Mouse (Mus musculus) embryonic facial prominence, embryonic 12.5 days (tissue): Measurements from ENCODE around the gene Trib3. TPM values are rescaled to one million over a fixed set of nuclear protein-coding genes. Genes with fewer than 3 reads are reported as not detected.

ENCODE experiments used
- ATAC-seq: fragments of 200-750 bp; cut with Nextera tagmentation; 2 replicates; pipeline ENCODE4 v1.8.0; 2017; ENCODE audit not compliant: insufficient number of reproducible peaks, insufficient read depth, low FRiP score, low TSS enrichment
- H3K27ac ChIP-seq: fragments of 300-500 bp; sonication (generic); 2 replicates; pipeline ENCODE4 v1.5.1; 2016; ENCODE audit warnings: mild to moderate bottlenecking
- H3K27me3 ChIP-seq: fragments of 300-500 bp; sonication (generic); 2 replicates; pipeline ENCODE4 v1.6.1; 2016; ENCODE audit warnings: mild to moderate bottlenecking, moderate library complexity
- H3K36me3 ChIP-seq: fragments of 300-500 bp; sonication (generic); 2 replicates; pipeline ENCODE4 v1.6.1; 2016; ENCODE audit warnings: mild to moderate bottlenecking
- H3K4me1 ChIP-seq: fragments of 300-500 bp; sonication (generic); 2 replicates; pipeline ENCODE4 v1.6.1; 2016
- H3K4me2 ChIP-seq: fragments of 300-500 bp; sonication (generic); replicated peaks from 2 replicates; pipeline ENCODE4 v1.6.1; 2016; ENCODE audit warnings: mild to moderate bottlenecking, moderate library complexity
- H3K4me3 ChIP-seq: fragments of 300-500 bp; sonication (generic); 2 replicates; pipeline ENCODE4 v1.5.1; 2016; ENCODE audit warnings: mild to moderate bottlenecking
- H3K9ac ChIP-seq: fragments of 300-500 bp; sonication (generic); 2 replicates; pipeline ENCODE4 v1.6.1; 2016; ENCODE audit warnings: mild to moderate bottlenecking, moderate library complexity
- H3K9me3 ChIP-seq: fragments of 300-500 bp; sonication (generic); 2 replicates; pipeline ENCODE4 v1.6.1; 2016; ENCODE audit warnings: mild to moderate bottlenecking, moderate library complexity
- whole genome bisulfite sequencing: fragments of 180-500 bp; shearing (Covaris S2); methylation state at CpG from one replicate; pipeline ENCODE4 v1.1.7; 2016; 5-methylcytosine and 5-hydroxymethylcytosine counted together
- polyA plus RNA-seq: library from polyadenylated mRNA; unstranded; fragments of >200 nt; fragmentation: Nextera tagmentation; extraction: Ambion mirVana; gene quantifications from 2 replicates; pipeline ENCODE4 v1.2.1, GENCODE M21; 2016

Trib3 gene
- 3.5 and 3.7 TPM in 2 replicates for polyA plus RNA-seq

DNA sequence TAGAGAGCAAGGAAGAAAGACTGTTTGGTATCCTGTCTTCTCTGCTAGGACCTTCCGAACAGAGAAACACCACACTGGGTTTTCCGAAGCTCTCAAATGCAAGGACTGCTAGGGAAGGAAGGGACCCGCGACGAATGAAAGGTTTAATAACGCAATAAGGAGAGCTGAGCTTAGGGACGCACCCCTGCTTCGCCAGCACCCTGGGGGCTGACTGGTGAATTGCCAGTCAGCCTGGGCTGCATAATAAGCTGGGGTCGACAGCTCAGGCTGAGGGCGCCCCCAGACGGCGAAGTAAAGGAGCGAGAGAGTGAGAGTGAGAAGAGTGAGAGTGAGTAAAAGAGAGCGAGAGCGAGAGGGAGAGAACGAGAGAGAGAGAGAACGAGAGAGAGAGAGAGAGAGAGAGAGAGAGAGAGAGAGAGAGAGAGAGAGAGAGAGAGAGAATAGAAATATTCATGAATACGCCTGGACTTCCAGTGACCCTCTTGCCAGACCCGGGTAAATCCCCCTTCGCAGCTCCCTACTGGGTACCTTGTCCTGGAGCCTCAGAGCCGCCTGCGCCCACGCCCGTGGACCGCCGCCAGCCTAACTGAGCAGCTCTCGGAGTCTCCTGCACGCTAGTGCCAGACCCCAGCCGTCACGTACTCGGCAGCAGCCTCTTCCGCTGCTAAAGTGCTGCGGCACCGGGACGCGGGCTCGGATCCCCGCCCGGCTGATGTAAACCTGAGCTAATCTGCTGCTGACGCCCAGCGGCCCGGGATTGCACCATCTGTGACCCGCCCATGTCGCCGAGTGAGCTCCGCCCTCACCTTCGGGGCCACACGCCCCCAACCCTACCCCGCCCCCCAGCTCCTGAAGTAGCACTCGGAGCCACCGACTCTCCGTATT lies at the start of gene Trib3:
TSS of gene Trib3 (minus strand) at position 704 of the 885 bp plus-strand sequence.
- WGBS, result under 1% methylated on average over 52 of the region's 52 CpGs
- Histone ChIP-seq H3K9me3 (no peaks in the 10 kb centered on the region), H3K27ac (no peak within 1 kb of the TSS)

DNA sequence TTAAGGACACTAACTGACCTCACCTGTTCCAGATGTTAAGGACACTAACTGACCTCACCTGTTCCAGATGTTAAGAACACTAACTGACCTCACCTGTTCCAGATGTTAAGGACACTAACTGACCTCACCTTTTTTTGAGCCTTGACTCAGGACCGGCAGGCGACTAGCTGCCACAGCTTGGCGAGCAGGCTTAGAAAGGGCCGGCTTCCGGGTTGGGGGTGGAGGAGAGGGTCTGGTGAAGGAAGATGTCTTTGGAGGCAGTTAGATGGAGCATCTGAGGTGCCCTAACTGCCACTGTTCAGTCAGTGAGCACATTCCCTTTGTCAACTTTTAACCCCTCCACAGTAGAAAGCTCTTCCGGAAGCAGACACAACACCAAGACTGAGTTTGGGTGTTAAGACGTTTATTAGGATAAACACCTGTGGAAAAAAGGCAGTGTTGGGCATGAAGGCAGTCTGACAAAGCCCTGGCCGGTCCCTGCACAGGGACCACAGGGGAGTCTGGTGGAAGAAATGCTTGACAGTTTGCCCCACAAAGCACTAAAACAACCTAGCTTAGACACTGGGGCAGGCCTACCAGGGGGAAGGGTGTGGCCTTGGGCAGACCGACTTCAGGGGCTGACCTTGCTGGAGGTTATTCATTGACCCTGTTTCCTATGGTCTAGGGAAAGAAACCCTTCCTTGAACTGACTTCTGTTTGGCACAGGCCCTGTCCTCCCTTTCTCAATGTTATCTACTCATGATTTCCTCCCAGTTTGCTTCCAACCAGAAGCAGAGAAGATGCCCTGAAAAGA lies 49.6 kb upstream of the Trib3 start:
- no peak for ATAC-seq
- H3K9me3 ChIP-seq, result no peaks in the 10 kb centered on the region
- no peak overlapping the region for H3K9ac ChIP-seq
- peaks cover 26% of the 10 kb centered on the region for H3K4me1 ChIP-seq
- no peaks in the 10 kb centered on the region for H3K27me3 ChIP-seq
- WGBS, result 44% methylated on average over 9 of the region's 9 CpGs
- peaks cover 7% of the 10 kb centered on the region for H3K36me3 ChIP-seq
- no peak overlapping the region for H3K4me3 ChIP-seq
- H3K27ac ChIP-seq, result no peak overlapping the region
- H3K4me2 ChIP-seq, result peak overlapping the region; percentile 93

More for the DNA sequence above, at the start of gene Trib3:
- H3K4me2 ChIP-seq, result peak within 1 kb of the TSS; percentile 91
- peak within 1 kb of the TSS; percentile 58 for H3K9ac ChIP-seq
- ATAC-seq, result peak; percentile 72
- peaks cover 25% of the 10 kb centered on the region for H3K27me3 ChIP-seq
- peak within 1 kb of the TSS; percentile 51 for H3K4me3 ChIP-seq
- H3K4me1 ChIP-seq, result peaks cover 4% of the 10 kb centered on the region; the same call in 1 of the 2 replicates
- no peaks in the 10 kb centered on the region for H3K36me3 ChIP-seq

DNA sequence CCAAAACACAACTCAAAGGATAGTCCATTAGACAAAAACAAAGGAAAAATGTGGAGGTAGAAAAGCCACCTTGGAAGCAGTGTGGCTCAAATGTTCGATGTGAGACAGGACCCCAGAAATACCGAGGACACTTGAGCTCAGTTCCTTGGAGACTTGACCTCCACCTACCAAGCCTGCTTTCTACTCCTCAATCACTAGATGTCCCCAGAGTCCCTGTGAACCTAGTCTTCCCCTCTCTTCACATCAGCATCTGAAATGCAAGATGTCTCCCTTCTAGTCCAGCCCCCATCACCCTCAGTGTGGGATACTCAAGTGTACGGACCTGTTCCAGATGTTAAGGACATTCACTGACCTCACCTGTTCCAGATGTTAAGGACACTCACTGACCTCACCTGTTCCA lies 49.0 kb upstream of the Trib3 start:
- no peaks in the 10 kb centered on the region for H3K27me3 ChIP-seq
- H3K36me3 ChIP-seq, result peaks cover 7% of the 10 kb centered on the region
- WGBS, result 21% methylated on average over 3 of the region's 3 CpGs
- peaks cover 26% of the 10 kb centered on the region for H3K4me1 ChIP-seq
- H3K4me2 ChIP-seq, result no peak overlapping the region
- no peak overlapping the region for H3K4me3 ChIP-seq
- no peak overlapping the region for H3K9ac ChIP-seq
- H3K9me3 ChIP-seq, result no peaks in the 10 kb centered on the region
- H3K27ac ChIP-seq, result no peak overlapping the region
- ATAC-seq, result no peak

DNA sequence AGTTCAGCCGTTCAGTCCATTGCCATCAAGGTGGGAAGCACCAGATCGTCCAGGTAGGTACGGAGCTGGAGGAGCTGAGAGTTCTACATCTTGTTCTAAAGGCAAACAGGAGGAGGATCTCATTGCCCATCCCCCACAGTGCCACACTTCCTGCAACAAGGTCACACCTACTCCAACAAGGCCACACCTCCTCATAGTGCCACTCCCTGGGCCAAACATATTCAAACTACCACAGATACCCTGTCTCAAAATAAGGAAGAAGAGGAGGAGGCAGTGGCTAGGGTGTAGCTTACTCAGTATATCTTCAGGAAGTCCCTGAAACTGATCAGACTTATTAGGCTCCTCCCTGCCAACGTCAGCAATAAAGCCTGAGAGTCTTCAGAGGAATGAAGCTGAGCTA lies 40.4 kb upstream of the Trib3 start:
- H3K4me3 ChIP-seq, result no peak overlapping the region
- H3K27ac ChIP-seq, result no peak overlapping the region
- ATAC-seq, result no peak
- no peaks in the 10 kb centered on the region for H3K27me3 ChIP-seq
- H3K36me3 ChIP-seq, result no peaks in the 10 kb centered on the region
- H3K4me2 ChIP-seq, result no peak overlapping the region
- 80% methylated on average over 4 of the region's 4 CpGs for WGBS
- H3K9ac ChIP-seq, result no peak overlapping the region
- no peaks in the 10 kb centered on the region for H3K9me3 ChIP-seq
- H3K4me1 ChIP-seq, result no peaks in the 10 kb centered on the region

DNA sequence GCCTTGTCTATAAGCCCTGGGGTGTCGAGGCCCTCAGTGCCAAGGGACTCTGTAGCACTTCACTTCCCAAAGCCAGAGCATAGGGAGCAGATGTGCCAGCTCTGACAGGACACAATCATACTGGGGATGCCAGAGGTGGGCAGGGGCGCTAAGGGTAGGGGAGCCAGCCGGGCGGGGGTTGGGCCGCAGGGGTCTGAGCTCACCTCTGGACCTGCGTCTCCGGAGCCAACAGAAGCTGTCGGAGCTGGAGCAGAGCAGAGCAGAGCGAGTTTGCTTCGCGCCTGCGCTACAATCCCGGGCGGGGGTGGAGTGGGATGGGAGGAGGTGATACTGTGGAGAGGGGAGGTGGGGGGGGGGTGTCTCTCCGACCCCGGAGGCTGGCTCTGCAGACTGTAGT lies 32.5 kb upstream of the Trib3 start, which contains the start of gene Nrsn2:
TSS of gene Nrsn2 (minus strand) at position 294 of the 397 bp plus-strand sequence.
- ATAC-seq, result peak; percentile 72
- WGBS, result under 1% methylated on average over 16 of the region's 16 CpGs
- peak within 1 kb of the TSS; percentile 24; the same call in 1 of the 2 replicates for H3K9ac ChIP-seq
- H3K4me1 ChIP-seq, result peaks cover 15% of the 10 kb centered on the region
- H3K27ac ChIP-seq, result peak within 1 kb of the TSS; percentile 36; the same call in 1 of the 2 replicates
- no peaks in the 10 kb centered on the region for H3K9me3 ChIP-seq
- H3K4me3 ChIP-seq, result peak within 1 kb of the TSS; percentile 25
- H3K27me3 ChIP-seq, result peaks cover 21% of the 10 kb centered on the region; the same call in 1 of the 2 replicates
- H3K4me2 ChIP-seq, result peak within 1 kb of the TSS; percentile 54
- H3K36me3 ChIP-seq, result no peaks in the 10 kb centered on the region

- peaks cover 15% of the 10 kb centered on the region for H3K4me1 ChIP-seq
- peak overlapping the region; percentile 24; the same call in 1 of the 2 replicates for H3K9ac ChIP-seq
- peak overlapping the region; percentile 36; the same call in 1 of the 2 replicates for H3K27ac ChIP-seq
- no peaks in the 10 kb centered on the region for H3K36me3 ChIP-seq
- peaks cover 21% of the 10 kb centered on the region; the same call in 1 of the 2 replicates for H3K27me3 ChIP-seq
- H3K4me3 ChIP-seq, result peak overlapping the region; percentile 25
- ATAC-seq, result no peak
- H3K4me2 ChIP-seq, result peak overlapping the region; percentile 54
- WGBS, result 3% methylated on average over 21 of the region's 21 CpGs
- no peaks in the 10 kb centered on the region for H3K9me3 ChIP-seq
Observed at GRCm38 (mm10) chr2:152375652-152376344, 32.0 kb upstream of the Trib3 start.

GRCm38 (mm10) chr2:152373547-152373946 lies 29.7 kb upstream of the Trib3 start:
- Histone ChIP-seq H3K4me1 (peaks cover 15% of the 10 kb centered on the region), H3K4me2 (no peak overlapping the region), H3K36me3 (no peaks in the 10 kb centered on the region), H3K9me3 (no peaks in the 10 kb centered on the region), H3K27me3 (peaks cover 21% of the 10 kb centered on the region; the same call in 1 of the 2 replicates), H3K4me3 (no peak overlapping the region), H3K27ac (no peak overlapping the region), H3K9ac (no peak overlapping the region)
- WGBS, result 81% methylated on average over 9 of the region's 9 CpGs
- ATAC-seq, result no peak

- 54% methylated on average over 4 of the region's 4 CpGs for WGBS
- peaks cover 15% of the 10 kb centered on the region for H3K4me1 ChIP-seq
- H3K9me3 ChIP-seq, result no peaks in the 10 kb centered on the region
Observed at GRCm38 (mm10) chr2:152372661-152373060, 28.8 kb upstream of the Trib3 start.

DNA sequence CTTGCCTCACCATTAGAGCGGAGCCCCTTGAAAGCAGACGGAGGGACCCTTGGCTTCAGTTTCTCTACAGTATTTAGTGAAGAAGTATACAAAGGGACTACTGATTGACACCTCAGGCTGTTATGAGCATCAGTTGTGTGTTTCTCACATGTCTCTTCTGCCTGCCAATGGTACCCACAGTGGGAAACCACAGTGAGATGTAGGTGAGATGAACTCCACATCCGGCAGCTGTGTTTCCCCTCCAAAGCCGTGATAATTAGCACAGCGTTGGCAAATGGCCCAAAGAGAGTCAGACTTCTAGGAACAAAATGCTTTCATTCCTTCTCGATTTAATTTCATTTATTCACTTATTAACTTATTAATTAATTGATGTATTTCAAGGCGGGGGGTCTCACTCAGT lies 28.3 kb upstream of the Trib3 start:
- WGBS, result 87% methylated on average over 7 of the region's 7 CpGs
- Histone ChIP-seq H3K27me3 (peaks cover 18% of the 10 kb centered on the region; the same call in 1 of the 2 replicates), H3K9me3 (no peaks in the 10 kb centered on the region), H3K4me2 (no peak overlapping the region), H3K27ac (no peak overlapping the region), H3K36me3 (no peaks in the 10 kb centered on the region), H3K9ac (no peak overlapping the region), H3K4me3 (no peak overlapping the region), H3K4me1 (peaks cover 15% of the 10 kb centered on the region)
- no peak for ATAC-seq

More at GRCm38 (mm10) chr2:152372661-152373060, 28.8 kb upstream of the Trib3 start:
- Histone ChIP-seq H3K36me3 (no peaks in the 10 kb centered on the region), H3K9ac (no peak overlapping the region), H3K4me2 (no peak overlapping the region), H3K27me3 (peaks cover 21% of the 10 kb centered on the region; the same call in 1 of the 2 replicates), H3K4me3 (no peak overlapping the region), H3K27ac (no peak overlapping the region)
- no peak for ATAC-seq

DNA sequence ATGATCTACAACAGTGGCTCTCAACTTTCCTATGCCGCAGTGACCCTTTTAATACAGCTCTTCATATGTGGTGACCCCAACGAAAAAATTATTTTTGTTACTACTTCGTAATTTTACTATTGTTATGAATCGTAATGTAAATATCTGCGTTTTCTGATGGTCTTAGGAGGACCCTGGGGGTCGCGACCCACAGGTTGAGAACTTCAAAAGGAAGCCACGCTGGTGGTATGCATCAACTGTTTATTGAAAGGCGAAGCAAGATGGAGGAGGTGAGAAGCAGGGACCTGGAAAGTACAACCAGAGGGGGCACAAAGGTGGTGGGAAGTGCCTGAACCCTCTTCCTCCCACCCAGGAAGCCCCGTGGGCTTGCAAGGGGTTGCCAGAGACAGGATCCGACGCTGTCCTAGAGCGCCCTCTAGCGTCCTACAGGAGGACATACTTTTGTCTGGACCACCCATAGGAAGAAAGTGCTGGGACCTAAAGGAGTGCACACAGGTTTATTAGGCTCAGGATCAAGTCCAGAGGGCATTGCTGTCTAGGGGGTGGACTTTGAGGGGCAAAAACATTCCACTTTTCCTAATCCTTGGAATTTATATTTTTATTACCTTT lies 24.8 kb upstream of the Trib3 start:
- Histone ChIP-seq H3K4me2 (no peak overlapping the region), H3K36me3 (no peaks in the 10 kb centered on the region), H3K27me3 (no peaks in the 10 kb centered on the region), H3K4me1 (no peaks in the 10 kb centered on the region), H3K4me3 (no peak overlapping the region), H3K27ac (no peak overlapping the region), H3K9ac (no peak overlapping the region), H3K9me3 (no peaks in the 10 kb centered on the region)
- ATAC-seq, result no peak
- WGBS, result 29% methylated on average over 14 of the region's 14 CpGs

DNA sequence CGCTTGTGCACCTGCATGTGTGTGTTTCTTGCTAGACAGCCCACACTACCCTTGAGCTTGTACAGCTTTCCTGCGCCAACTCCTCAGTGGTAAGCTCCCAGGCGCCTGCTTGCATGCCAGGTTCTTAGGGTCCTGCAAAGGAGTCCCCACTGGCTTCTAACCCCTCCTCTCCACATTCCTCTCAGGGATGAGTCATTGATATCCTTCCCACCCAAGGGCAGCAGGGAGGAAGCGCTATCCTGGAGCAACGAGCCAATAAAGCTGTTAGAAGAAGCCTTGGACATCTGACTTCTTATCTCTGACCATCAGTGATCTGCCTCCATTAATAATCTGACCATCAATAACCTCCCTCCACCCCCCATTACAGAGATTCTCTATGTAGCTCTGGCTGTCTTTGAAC lies 24.1 kb upstream of the Trib3 start:
- ATAC-seq, result no peak
- no peak overlapping the region for H3K4me2 ChIP-seq
- no peaks in the 10 kb centered on the region for H3K9me3 ChIP-seq
- no peak overlapping the region for H3K4me3 ChIP-seq
- H3K36me3 ChIP-seq, result no peaks in the 10 kb centered on the region
- H3K27me3 ChIP-seq, result no peaks in the 10 kb centered on the region
- 71% methylated on average over 5 of the region's 5 CpGs for WGBS
- H3K9ac ChIP-seq, result no peak overlapping the region
- no peak overlapping the region for H3K27ac ChIP-seq
- no peaks in the 10 kb centered on the region for H3K4me1 ChIP-seq
